Mouse (Mus musculus): ENCODE measurements around the gene Apbb1.

Apbb1 gene

GRCm38 (mm10) chr7:105569512-105570496 lies 11.6 kb downstream of the Apbb1 start:
- DNase-seq: peak; percentile 94 to 96

GRCm38 (mm10) chr7:105568988-105569471 lies 12.4 kb downstream of the Apbb1 start:
- peak; percentile 91 to 94 for DNase-seq

- DNase-seq: peak; percentile 88 to 93
Measured at GRCm38 (mm10) chr7:105568583-105568982, 12.9 kb downstream of the Apbb1 start.

- peak; percentile 49 to 60 for DNase-seq
Measured at GRCm38 (mm10) chr7:105565071-105565836, 16.2 kb downstream of the Apbb1 start.

- DNase-seq: no peak
Measured at GRCm38 (mm10) chr7:105563367-105563766, 18.1 kb downstream of the Apbb1 start.

GRCm38 (mm10) chr7:105562317-105562716 lies 19.1 kb downstream of the Apbb1 start:
- DNase-seq: no peak

- DNase-seq: peak; percentile 22 to 30
Measured at GRCm38 (mm10) chr7:105559016-105559415, 22.4 kb downstream of the Apbb1 start.

- DNase-seq: peak; percentile 42 to 57
Measured at GRCm38 (mm10) chr7:105557671-105558070, 23.8 kb downstream of the Apbb1 start.

GRCm38 (mm10) chr7:105556406-105556805 lies 25.0 kb downstream of the Apbb1 start:
- peak; percentile 19 to 49 for DNase-seq

GRCm38 (mm10) chr7:105555571-105555970 lies 25.9 kb downstream of the Apbb1 start:
- peak; percentile 67 to 68 for DNase-seq

GRCm38 (mm10) chr7:105554212-105554942 lies 27.1 kb downstream of the Apbb1 start, which contains the start of gene Smpd1:
Smpd1 (plus strand) TSS chr7:105554360.
- peak; percentile 94 to 96 for DNase-seq

- DNase-seq: peak; percentile 42 to 45
Measured at GRCm38 (mm10) chr7:105553456-105554211, 27.8 kb downstream of the Apbb1 start.

- DNase-seq: peak; percentile 66 to 76
Measured at GRCm38 (mm10) chr7:105549035-105549434, 32.4 kb downstream of the Apbb1 start.

GRCm38 (mm10) chr7:105547970-105548369 lies 33.5 kb downstream of the Apbb1 start:
- peak in 1 of 2 experiments; percentile 23 for DNase-seq

- DNase-seq: no peak
Measured at GRCm38 (mm10) chr7:105545986-105546385, 35.5 kb downstream of the Apbb1 start.

GRCm38 (mm10) chr7:105534162-105534561 lies 47.3 kb downstream of the Apbb1 start:
- DNase-seq: no peak

GRCm38 (mm10) chr7:105528094-105528493 lies 53.4 kb downstream of the Apbb1 start:
- DNase-seq: peak in 1 of 2 experiments; percentile 9

GRCm38 (mm10) chr7:105527306-105527937 lies 54.0 kb downstream of the Apbb1 start:
- DNase-seq: peak; percentile 64 to 75

- no peak for DNase-seq
Measured at GRCm38 (mm10) chr7:105524222-105524621, 57.2 kb downstream of the Apbb1 start.

- DNase-seq: peak; percentile 35 to 38
Measured at GRCm38 (mm10) chr7:105520201-105520600, 61.3 kb downstream of the Apbb1 start.

- no peak for DNase-seq
Measured at GRCm38 (mm10) chr7:105519771-105520170, 61.7 kb downstream of the Apbb1 start.
